Mouse (Mus musculus) midbrain, embryonic 11.5 days (tissue): Measurements from ENCODE around the gene Ddr1. TPM values are rescaled to one million over a fixed set of nuclear protein-coding genes. Genes with fewer than 3 reads are reported as not detected.

Experiments
- ATAC-seq: fragments of 200-750 bp; cut with Nextera tagmentation; 2 replicates; pipeline ENCODE4 v1.8.0; 2017; ENCODE audit warnings: moderate TSS enrichment, moderate library complexity; ENCODE audit not compliant: low FRiP score
- DNase-seq: peaks from one replicate; pipeline ENCODE4 v3.0.0; 2015; ENCODE audit warnings: low spot score; ENCODE audit errors: missing footprints
- H3K27ac ChIP-seq: fragments of 300-500 bp; sonication (generic); 2 replicates; pipeline ENCODE4 v1.5.1; 2014; ENCODE audit warnings: low read depth, low read length
- H3K27me3 ChIP-seq: fragments of 300-500 bp; sonication (generic); 2 replicates; pipeline ENCODE4 v1.6.1; 2014; ENCODE audit warnings: mild to moderate bottlenecking, low read length, moderate library complexity, mixed read lengths; ENCODE audit not compliant: control insufficient read depth, insufficient read depth
- H3K36me3 ChIP-seq: fragments of 300-500 bp; sonication (generic); 2 replicates; pipeline ENCODE4 v1.6.1; 2014; ENCODE audit warnings: mild to moderate bottlenecking, low read length, moderate library complexity, mixed read lengths; ENCODE audit not compliant: control insufficient read depth, insufficient read depth
- H3K4me1 ChIP-seq: fragments of 300-500 bp; sonication (generic); 2 replicates; pipeline ENCODE4 v1.6.1; 2014; ENCODE audit warnings: low read length; ENCODE audit not compliant: control insufficient read depth, insufficient read depth
- H3K4me2 ChIP-seq: fragments of 300-500 bp; sonication (generic); 2 replicates; pipeline ENCODE4 v1.6.1; 2014; ENCODE audit warnings: mild to moderate bottlenecking, moderate library complexity
- H3K4me3 ChIP-seq: fragments of 300-500 bp; sonication (generic); 2 replicates; pipeline ENCODE4 v1.5.1; 2014; ENCODE audit warnings: low read depth, low read length
- H3K9ac ChIP-seq: fragments of 300-500 bp; sonication (generic); 2 replicates; pipeline ENCODE4 v1.6.1; 2014; ENCODE audit warnings: low read length
- H3K9me3 ChIP-seq: fragments of 300-500 bp; sonication (generic); 2 replicates; pipeline ENCODE4 v1.6.1; 2016; ENCODE audit warnings: low read length; ENCODE audit not compliant: control insufficient read depth
- WGBS: fragments of 180-500 bp; shearing (Covaris S2); extraction: QIAGEN DNeasy Blood & Tissue Kit; methylation state at CpG from one replicate; pipeline ENCODE4 v1.1.7; 2014; 5-methylcytosine and 5-hydroxymethylcytosine counted together
- polyA plus RNA-seq: library from polyadenylated mRNA; unstranded; fragments of >200 nt; fragmentation: Nextera tagmentation; extraction: Ambion mirVana; gene quantifications from 2 replicates; pipeline ENCODE4 v1.2.1, GENCODE M21; 2014

Gene Ddr1
- polyA plus RNA-seq, 1 experiment from 2014 or later: 92.1 TPM

GRCm38 (mm10) chr17:35699919-35700318, 4.5 kb downstream of the Ddr1 start:
- 4% methylated on average over 19 of the region's 19 CpGs for WGBS
- H3K27me3 ChIP-seq: no peaks in the 10 kb centered on the region
- peak overlapping the region; percentile 98 for H3K9ac ChIP-seq
- H3K9me3 ChIP-seq: no peaks in the 10 kb centered on the region; the same call in 1 of the 2 replicates
- peaks cover 32% of the 10 kb centered on the region for H3K4me1 ChIP-seq
- H3K4me3 ChIP-seq: peak overlapping the region; percentile 86
- DNase-seq: peak; percentile 95
- peaks cover 10% of the 10 kb centered on the region for H3K36me3 ChIP-seq
- H3K4me2 ChIP-seq: peak overlapping the region; percentile 93
- ATAC-seq: no peak
- peak overlapping the region; percentile 100 for H3K27ac ChIP-seq

DNA sequence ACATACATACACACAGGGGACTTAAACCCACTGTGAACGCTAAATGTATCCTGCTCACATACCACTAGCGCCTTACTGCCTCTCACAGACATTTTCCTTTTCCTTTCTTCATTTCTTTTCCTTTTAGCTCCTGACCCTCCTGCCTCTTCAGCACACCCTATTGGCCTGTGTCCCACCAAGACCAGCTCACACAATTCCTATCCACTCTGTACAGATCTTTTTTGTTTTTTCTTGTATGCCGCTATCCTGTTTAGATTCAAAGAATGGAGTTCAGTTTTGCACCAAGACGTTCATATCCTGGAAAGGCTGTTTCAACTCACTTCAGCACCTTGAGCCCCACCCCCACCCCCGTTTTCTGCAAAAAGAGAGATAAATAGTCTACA, 5.9 kb downstream of the Ddr1 start:
- H3K4me1 ChIP-seq: peaks cover 29% of the 10 kb centered on the region
- H3K27me3 ChIP-seq: no peaks in the 10 kb centered on the region
- H3K4me3 ChIP-seq: peak overlapping the region; percentile 31
- peak overlapping the region; percentile 73 for H3K9ac ChIP-seq
- no peak for ATAC-seq
- H3K4me2 ChIP-seq: peak overlapping the region; percentile 66
- 31% methylated on average over 5 of the region's 5 CpGs for WGBS
- H3K27ac ChIP-seq: peak overlapping the region; percentile 100
- peak; percentile 90 for DNase-seq
- peaks cover 14% of the 10 kb centered on the region for H3K36me3 ChIP-seq
- H3K9me3 ChIP-seq: no peaks in the 10 kb centered on the region; the same call in 1 of the 2 replicates

- peak overlapping the region; percentile 100 for H3K27ac ChIP-seq
- DNase-seq (peak; percentile 96), ATAC-seq (peak; percentile 77)
- H3K4me3 ChIP-seq: peak overlapping the region; percentile 31
- peaks cover 29% of the 10 kb centered on the region for H3K4me1 ChIP-seq
- H3K36me3 ChIP-seq: peaks cover 18% of the 10 kb centered on the region
- H3K9ac ChIP-seq: peak overlapping the region; percentile 73
- peak overlapping the region; percentile 66 for H3K4me2 ChIP-seq
- no peaks in the 10 kb centered on the region; the same call in 1 of the 2 replicates for H3K9me3 ChIP-seq
- no peaks in the 10 kb centered on the region for H3K27me3 ChIP-seq
- WGBS: 2% methylated on average over 16 of the region's 16 CpGs
Observed at GRCm38 (mm10) chr17:35697759-35698500, 6.5 kb downstream of the Ddr1 start.

DNA sequence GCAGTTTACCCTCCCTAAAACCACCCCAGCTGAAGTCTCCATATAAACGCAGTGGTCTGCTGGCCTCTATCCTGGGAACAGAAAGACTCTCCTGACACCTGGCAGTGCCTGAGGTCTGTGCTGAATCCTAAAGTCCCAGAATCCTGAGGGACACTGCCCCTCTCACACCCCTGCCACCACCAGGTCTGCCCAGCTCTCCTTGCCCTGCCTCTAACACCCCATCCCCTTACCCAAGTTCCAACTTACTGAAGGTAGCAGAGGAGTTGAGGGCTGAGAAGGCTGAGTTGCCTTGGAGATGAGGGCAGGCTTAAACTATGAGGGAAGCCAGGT, 7.0 kb downstream of the Ddr1 start:
- 6% methylated on average over 1 of the region's 1 CpGs for WGBS
- DNase-seq: peak; percentile 90
- Histone ChIP-seq H3K4me1 (peaks cover 29% of the 10 kb centered on the region), H3K4me2 (peak overlapping the region; percentile 66), H3K9me3 (no peaks in the 10 kb centered on the region; the same call in 1 of the 2 replicates), H3K36me3 (peaks cover 24% of the 10 kb centered on the region), H3K9ac (peak overlapping the region; percentile 73), H3K27me3 (no peaks in the 10 kb centered on the region), H3K27ac (peak overlapping the region; percentile 100), H3K4me3 (peak overlapping the region; percentile 31)
- ATAC-seq: no peak

DNA sequence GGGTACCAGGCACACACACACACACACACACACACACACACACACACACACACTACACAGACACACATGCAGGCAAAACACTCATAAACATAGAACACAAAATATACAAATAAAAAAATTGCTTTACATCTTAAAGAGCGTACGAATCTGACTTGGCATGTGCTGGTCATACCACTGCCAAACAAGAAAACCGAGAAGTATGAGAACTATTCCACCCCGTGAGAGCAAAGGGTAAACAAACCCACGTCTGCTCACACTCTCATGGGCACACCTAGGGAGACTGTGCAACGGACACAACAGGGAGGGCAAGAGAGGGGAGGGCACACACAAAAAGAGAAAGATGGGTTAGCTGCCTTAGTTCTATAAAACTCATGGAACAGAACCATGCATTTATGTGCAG, 7.7 kb downstream of the Ddr1 start:
- Histone ChIP-seq H3K27ac (no peak overlapping the region; the same call in 1 of the 2 replicates), H3K4me3 (peak overlapping the region; percentile 31; the same call in 1 of the 2 replicates), H3K27me3 (no peaks in the 10 kb centered on the region), H3K4me2 (peak overlapping the region; percentile 66), H3K9ac (no peak overlapping the region), H3K4me1 (peaks cover 29% of the 10 kb centered on the region), H3K36me3 (peaks cover 25% of the 10 kb centered on the region), H3K9me3 (no peaks in the 10 kb centered on the region; the same call in 1 of the 2 replicates)
- ATAC-seq (no peak), DNase-seq (no peak)
- 76% methylated on average over 6 of the region's 6 CpGs for WGBS

- Histone ChIP-seq H3K27me3 (no peaks in the 10 kb centered on the region), H3K9ac (no peak overlapping the region), H3K4me2 (no peak overlapping the region), H3K4me3 (no peak overlapping the region), H3K36me3 (peaks cover 38% of the 10 kb centered on the region), H3K4me1 (peaks cover 29% of the 10 kb centered on the region), H3K9me3 (no peaks in the 10 kb centered on the region; the same call in 1 of the 2 replicates), H3K27ac (no peak overlapping the region)
- WGBS: 93% methylated on average over 2 of the region's 2 CpGs
- no peak for ATAC-seq
- peak; percentile 91 for DNase-seq
Observed at GRCm38 (mm10) chr17:35695289-35695688, 9.1 kb downstream of the Ddr1 start.

DNA sequence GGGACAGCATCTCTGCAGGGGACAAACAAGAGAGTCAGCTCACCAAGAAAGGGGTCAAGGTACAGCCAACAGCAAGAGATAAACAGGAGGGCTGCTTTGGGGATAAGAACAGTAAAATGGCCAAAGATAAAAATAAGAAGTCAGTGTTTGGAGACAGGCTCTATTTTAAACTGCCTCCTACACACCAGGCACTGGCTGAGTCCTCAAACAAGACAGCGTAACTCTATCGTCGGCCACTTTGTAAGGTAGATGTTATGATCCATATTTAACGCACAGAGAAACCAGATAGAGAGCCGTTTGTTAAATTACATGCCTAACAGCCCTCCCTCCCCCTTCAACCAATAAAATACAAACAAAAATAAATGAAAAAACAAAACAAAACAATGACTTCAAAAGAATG, 10.5 kb downstream of the Ddr1 start:
- no peak overlapping the region for H3K4me2 ChIP-seq
- H3K9ac ChIP-seq: no peak overlapping the region
- H3K9me3 ChIP-seq: no peaks in the 10 kb centered on the region; the same call in 1 of the 2 replicates
- ATAC-seq (no peak), DNase-seq (no peak)
- peaks cover 20% of the 10 kb centered on the region for H3K4me1 ChIP-seq
- H3K4me3 ChIP-seq: no peak overlapping the region
- H3K27ac ChIP-seq: no peak overlapping the region
- peaks cover 46% of the 10 kb centered on the region for H3K36me3 ChIP-seq
- 94% methylated on average over 5 of the region's 5 CpGs for WGBS
- H3K27me3 ChIP-seq: no peaks in the 10 kb centered on the region

DNA sequence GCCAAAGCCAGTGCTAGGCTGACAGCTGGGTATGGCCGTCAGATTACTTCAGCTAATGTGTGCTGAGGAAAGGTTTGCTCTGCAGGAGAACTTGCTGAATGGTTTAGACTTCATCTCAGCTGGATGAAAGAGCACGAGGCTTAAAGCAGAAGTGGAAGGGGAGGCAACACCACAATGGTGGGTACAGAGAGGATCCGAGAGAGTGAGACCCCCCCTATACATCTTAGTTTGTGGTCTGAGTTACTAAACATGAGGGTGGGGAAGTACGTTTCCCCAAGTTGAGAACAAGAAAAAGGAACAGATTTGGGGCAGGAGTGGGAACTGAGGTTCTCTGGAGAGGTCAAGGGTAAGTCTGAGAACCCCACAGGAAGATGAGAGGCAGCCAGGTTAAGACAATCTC, 12.1 kb downstream of the Ddr1 start:
- peaks cover 55% of the 10 kb centered on the region for H3K36me3 ChIP-seq
- 84% methylated on average over 4 of the region's 4 CpGs for whole genome bisulfite sequencing

GRCm38 (mm10) chr17:35691811-35692210, 12.6 kb downstream of the Ddr1 start:
- ATAC-seq (0 out of 2 replicates have a peak, but pooled peaks have one; percentile 3), DNase-seq (no peak)
- no peak overlapping the region for H3K4me3 ChIP-seq
- no peaks in the 10 kb centered on the region for H3K27me3 ChIP-seq
- no peak overlapping the region for H3K9ac ChIP-seq
- no peak overlapping the region for H3K4me2 ChIP-seq
- H3K4me1 ChIP-seq: peaks cover 2% of the 10 kb centered on the region; the same call in 1 of the 2 replicates
- peaks cover 60% of the 10 kb centered on the region for H3K36me3 ChIP-seq
- WGBS: 91% methylated on average over 4 of the region's 4 CpGs
- no peak overlapping the region for H3K27ac ChIP-seq
- no peaks in the 10 kb centered on the region; the same call in 1 of the 2 replicates for H3K9me3 ChIP-seq

More for the DNA sequence above, 12.1 kb downstream of the Ddr1 start:
- no peaks in the 10 kb centered on the region; the same call in 1 of the 2 replicates for H3K9me3 ChIP-seq
- H3K27me3 ChIP-seq: no peaks in the 10 kb centered on the region
- DNase-seq (no peak), ATAC-seq (no peak)
- no peak overlapping the region for H3K4me2 ChIP-seq
- peaks cover 8% of the 10 kb centered on the region for H3K4me1 ChIP-seq
- no peak overlapping the region for H3K9ac ChIP-seq
- no peak overlapping the region for H3K27ac ChIP-seq
- H3K4me3 ChIP-seq: no peak overlapping the region
